Mouse (Mus musculus) left cerebral cortex, postnatal 36 days (tissue): ENCODE results near the gene Ltv1. TPM values are rescaled to one million over a fixed set of nuclear protein-coding genes. Genes with fewer than 3 reads are reported as not detected.

Experiments used
- DNase-seq, 2 experiments: peaks; one replicate each; pipeline ENCODE4 v3.0.0; 2021 to 2022; ENCODE audit warnings: low spot score in 2 of 2, mixed read lengths in 1 of 2
- intact Hi-C: fragments of 180-260 bp; cut with DNase I; formaldehyde crosslinking; loops from one replicate; pipeline ENCODE4 v1.15.1; 2025
- total RNA-seq, 2 experiments: library from RNA; stranded (reverse); gene quantifications; 2 replicates each; pipeline ENCODE4 v1.2.3; 2021

Gene Ltv1
- total RNA-seq, 2 experiments from 2014 or later = 20.4 to 21.9 TPM

DNA sequence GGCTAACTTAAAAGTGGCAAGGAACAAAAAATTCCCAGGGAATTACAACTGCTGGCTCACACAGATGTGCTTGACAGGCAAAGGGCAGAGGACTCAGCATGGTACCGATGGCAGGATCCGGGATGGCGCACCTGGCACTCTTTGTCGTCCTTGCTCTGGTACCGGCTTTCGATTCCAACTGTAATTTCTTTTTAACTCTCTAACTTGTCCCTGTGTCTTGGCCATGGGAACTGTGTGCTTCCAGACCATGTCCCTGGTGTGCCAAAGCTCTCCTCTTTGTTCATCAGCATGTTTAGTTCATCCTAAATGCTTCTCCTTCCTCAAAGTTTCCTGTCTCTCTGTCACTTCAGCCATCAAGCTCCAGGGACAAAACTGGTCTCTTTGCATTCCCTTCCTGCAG, 55.1 kb downstream of the Ltv1 start:
- no peak for DNase-seq
- intact Hi-C loops = no loop called here

DNA sequence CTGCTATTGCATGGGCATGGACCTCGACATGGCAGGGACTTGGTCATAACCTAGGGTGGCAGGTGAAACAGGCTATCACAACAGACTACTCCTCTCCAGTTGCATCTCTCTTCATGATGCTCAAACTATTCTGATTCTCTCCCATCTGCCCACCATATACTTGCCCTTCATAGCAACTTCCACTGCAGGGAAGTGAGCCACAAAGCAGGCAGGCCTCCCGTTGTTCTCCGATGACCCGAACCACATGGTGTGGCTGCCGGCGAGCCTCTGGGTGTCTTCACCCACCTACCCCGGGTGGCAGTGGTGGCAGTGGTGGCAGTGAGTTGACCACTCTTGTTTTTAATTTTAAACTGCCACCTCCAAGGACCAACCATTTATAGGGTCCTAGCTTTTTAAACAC, 57.2 kb downstream of the Ltv1 start:
- no peak for DNase-seq
- intact Hi-C loops = no loop called here

DNA sequence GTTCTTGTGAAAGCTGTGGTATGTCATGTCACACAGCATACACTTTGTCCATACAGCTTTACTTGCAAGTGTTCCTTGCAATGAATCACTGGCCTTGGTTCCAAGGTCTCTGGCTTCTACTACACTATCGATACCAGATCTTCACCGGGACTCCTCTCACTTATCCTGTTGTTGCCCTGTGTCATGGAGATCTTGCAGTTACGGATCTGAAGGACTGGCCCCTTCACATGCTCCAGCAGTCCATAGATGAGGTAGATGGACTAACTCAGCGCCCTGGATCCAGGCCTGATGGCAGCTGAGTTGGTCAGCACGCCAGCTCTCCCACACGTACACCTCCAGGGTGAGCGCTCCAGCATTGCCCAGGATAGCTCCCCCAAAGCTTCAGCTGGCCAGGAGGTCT, 57.7 kb downstream of the Ltv1 start:
- DNase-seq = no peak
- intact Hi-C loops = no loop called here

DNA sequence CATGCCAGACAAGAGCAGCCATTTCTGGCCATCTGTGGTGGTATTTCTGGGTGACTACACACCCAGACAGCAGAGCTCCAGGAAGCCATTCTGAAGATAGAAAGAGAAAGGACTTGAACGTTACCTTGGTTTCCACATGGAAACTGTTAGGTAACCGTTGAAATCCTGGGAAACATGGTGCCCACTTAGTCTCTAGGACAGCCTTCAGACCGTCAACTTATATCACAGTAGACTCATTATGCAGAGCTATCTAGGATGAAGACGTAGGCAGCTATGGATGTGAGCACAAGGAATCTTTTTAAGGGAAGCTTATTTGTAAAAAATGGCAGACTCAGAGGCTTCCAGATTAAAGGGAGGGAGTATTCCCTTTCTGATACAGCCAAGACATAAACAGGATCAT, 59.1 kb downstream of the Ltv1 start:
- DNase-seq = no peak

More for the DNA sequence above, 59.1 kb downstream of the Ltv1 start:
- intact Hi-C loops = no loop called here

Other genes starting within 250 kb of the Ltv1 start
- under 1 TPM in 1 of 2 experiments, not detected in 1; 0.39 TPM for gene Stx11, start 228.9 kb downstream of the Ltv1 start, total RNA-seq
- gene Sf3b5, start 187.8 kb downstream of the Ltv1 start, total RNA-seq = 1 to 10 TPM; 7.3 to 8.5 TPM
- gene Plagl1, start 132.7 kb downstream of the Ltv1 start, total RNA-seq = 10 to 100 TPM; 16.8 to 20.2 TPM
- not detected for gene Zc2hc1b, start 15.1 kb downstream of the Ltv1 start, total RNA-seq